Mouse (Mus musculus) neural tube, embryonic 13.5 days (tissue): ENCODE measurements around the gene Mthfs. TPM values are rescaled to one million over a fixed set of nuclear protein-coding genes. Genes with fewer than 3 reads are reported as not detected.
"Not testable (repeated sequence)": the region's sequence is repeated elsewhere in the genome, so short reads cannot be mapped to it uniquely, and the experiment has no call there.

Experiments
- ATAC-seq: fragments of 200-750 bp; cut with Nextera tagmentation; 2 replicates; pipeline ENCODE4 v1.8.0; 2017; ENCODE audit warnings: low read depth, mild to moderate bottlenecking, moderate TSS enrichment, moderate library complexity
- H3K27ac ChIP-seq: fragments of 300-500 bp; sonication (generic); replicated peaks from 2 replicates; pipeline ENCODE4 v1.5.1; 2015; ENCODE audit warnings: moderate library complexity, mild to moderate bottlenecking, inconsistent platforms
- H3K27me3 ChIP-seq: fragments of 300-500 bp; sonication (generic); 2 replicates; pipeline ENCODE4 v1.6.1; 2015; ENCODE audit warnings: mild to moderate bottlenecking, inconsistent platforms
- H3K36me3 ChIP-seq: fragments of 300-500 bp; sonication (generic); 2 replicates; pipeline ENCODE4 v1.6.1; 2015; ENCODE audit warnings: mild to moderate bottlenecking, inconsistent platforms
- H3K4me1 ChIP-seq: fragments of 300-500 bp; sonication (generic); replicated peaks from 2 replicates; pipeline ENCODE4 v1.6.1; 2015; ENCODE audit warnings: inconsistent platforms
- H3K4me2 ChIP-seq: fragments of 300-500 bp; sonication (generic); 2 replicates; pipeline ENCODE4 v1.6.1; 2015; ENCODE audit warnings: inconsistent platforms, mild to moderate bottlenecking, moderate library complexity
- H3K4me3 ChIP-seq: fragments of 300-500 bp; sonication (generic); 2 replicates; pipeline ENCODE4 v1.5.1; 2015; ENCODE audit warnings: mild to moderate bottlenecking, inconsistent platforms
- H3K9ac ChIP-seq: fragments of 300-500 bp; sonication (generic); 2 replicates; pipeline ENCODE4 v1.6.1; 2015; ENCODE audit warnings: moderate library complexity, mild to moderate bottlenecking, inconsistent platforms
- H3K9me3 ChIP-seq: fragments of 300-500 bp; sonication (generic); 2 replicates; pipeline ENCODE4 v1.6.1; 2016; ENCODE audit warnings: inconsistent platforms
- WGBS: fragments of 180-500 bp; shearing (Covaris S2); methylation state at CpG from one replicate; pipeline ENCODE4 v1.1.7; 2015; 5-methylcytosine and 5-hydroxymethylcytosine counted together
- polyA plus RNA-seq: library from polyadenylated mRNA; unstranded; fragments of >200 nt; fragmentation: Nextera tagmentation; extraction: Ambion mirVana; gene quantifications from 2 replicates; pipeline ENCODE4 v1.2.1, GENCODE M21; 2015

The Mthfs gene
- 13.8 and 19.0 TPM in 2 replicates for polyA plus RNA-seq

DNA sequence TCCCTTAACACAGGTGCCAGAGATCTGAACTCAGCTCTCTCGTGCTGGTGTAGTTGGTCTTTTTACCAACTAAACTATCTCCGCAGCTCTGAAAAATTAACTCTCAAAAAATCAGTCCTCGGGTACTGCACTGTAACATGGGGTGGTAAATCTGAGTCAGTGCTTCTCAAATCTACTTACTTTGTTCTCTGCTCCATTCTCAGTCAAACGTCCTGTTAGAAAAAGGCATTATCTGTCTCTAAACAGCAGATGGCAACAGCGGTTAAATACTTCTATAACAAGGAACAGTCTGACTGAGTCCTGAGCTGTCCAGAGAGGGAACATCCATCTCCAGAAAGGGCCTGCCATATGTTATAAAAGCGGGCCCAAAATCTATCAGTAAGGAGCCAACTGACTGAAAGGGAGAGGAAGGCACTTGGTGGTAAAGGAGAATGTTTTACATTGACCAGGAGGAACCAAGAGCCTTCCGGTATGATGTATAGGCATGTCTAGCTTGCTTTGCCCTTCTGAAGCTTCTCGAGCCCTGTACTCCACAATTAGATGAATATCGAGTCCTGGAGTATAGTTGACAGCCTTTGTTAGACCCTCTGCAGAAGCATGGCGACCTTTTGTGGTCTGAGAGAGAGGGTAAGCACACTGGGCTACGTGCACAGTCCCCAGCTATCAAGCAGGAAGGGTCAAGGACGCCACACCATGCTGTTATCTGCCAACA is at the start of gene Mthfs:
Mthfs (plus strand) TSS at position 324 of the 712 bp plus-strand sequence.
- H3K9me3 ChIP-seq, H3K36me3 ChIP-seq, H3K4me1 ChIP-seq, H3K27me3 ChIP-seq: not testable (repeated sequence)
- Histone ChIP-seq H3K4me3 (peak within 1 kb of the TSS; percentile 32), H3K27ac (peak within 1 kb of the TSS; percentile 84), H3K4me2 (peak within 1 kb of the TSS; percentile 53), H3K9ac (peak within 1 kb of the TSS; percentile 61; the same call in 1 of the 2 replicates)
- peak; percentile 89 for ATAC-seq
- WGBS = 27% methylated on average over 10 of the region's 12 CpGs

DNA sequence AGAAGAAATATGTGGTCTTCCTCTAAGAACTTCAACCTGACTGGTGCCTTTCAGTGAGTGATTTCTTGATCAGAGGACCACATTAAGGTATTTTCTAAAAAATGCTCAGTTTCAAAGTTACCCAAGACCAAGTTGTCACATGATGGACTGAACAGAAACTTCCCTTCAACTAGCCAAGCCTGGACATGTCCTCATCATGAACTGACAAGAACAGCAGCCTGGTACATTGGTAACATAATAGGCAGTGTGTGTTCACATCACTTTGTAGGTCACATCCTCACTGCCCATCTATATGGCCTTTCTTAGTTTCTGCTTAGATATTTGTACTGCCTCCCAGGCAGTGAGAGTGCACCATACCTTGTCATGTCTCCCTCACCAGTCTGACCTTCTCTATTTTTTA is 37.9 kb upstream of the Mthfs start:
- H3K4me3 ChIP-seq, H3K4me1 ChIP-seq, H3K9ac ChIP-seq, H3K9me3 ChIP-seq, H3K27me3 ChIP-seq, H3K27ac ChIP-seq, H3K36me3 ChIP-seq, ATAC-seq, H3K4me2 ChIP-seq: not testable (repeated sequence)

DNA sequence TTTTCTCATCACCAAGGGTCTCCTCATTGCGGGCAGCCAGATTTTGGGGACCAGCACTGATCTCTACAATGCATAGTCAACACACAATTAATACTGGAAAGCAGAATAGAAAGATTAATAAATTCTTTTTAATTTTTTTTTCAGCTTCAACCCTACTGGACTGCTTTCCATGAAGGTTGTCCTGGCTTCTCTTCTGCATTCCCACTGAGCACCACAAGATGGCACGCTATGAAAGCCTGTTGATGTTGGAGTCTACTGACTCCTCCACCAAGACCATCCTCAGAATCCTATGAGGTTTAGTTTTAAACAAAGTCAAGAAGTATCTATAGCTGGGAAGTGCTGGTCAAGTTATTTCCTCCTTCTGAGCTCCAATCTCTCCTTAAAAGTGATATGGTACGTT is 31.6 kb upstream of the Mthfs start:
- not testable (repeated sequence) for H3K4me2 ChIP-seq, H3K27me3 ChIP-seq, H3K4me1 ChIP-seq, ATAC-seq, H3K4me3 ChIP-seq, H3K27ac ChIP-seq, H3K36me3 ChIP-seq, H3K9ac ChIP-seq, H3K9me3 ChIP-seq
- WGBS = 45% methylated on average over 2 of the region's 3 CpGs

DNA sequence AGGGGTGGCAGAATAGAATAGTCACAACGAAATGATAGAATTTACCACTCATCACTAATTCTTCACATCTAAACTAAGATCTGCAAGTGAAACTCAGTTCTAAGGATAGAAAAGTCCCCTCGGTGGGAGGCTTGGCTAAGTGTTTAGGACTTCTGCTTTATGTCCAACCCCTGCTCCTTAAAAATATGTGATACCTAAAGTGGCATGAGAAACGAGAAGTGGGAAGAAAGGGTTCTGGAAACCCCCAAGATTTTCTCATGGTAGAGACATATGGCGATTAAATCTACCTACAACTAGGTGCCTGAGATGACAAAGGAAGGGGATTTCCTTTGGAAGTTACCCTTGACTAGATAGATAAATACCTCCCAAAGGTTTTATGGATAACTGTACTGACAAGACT is 31.0 kb upstream of the Mthfs start:
- H3K4me3 ChIP-seq, H3K9me3 ChIP-seq, H3K4me2 ChIP-seq, H3K27me3 ChIP-seq, H3K36me3 ChIP-seq, ATAC-seq, H3K9ac ChIP-seq, H3K27ac ChIP-seq, H3K4me1 ChIP-seq: not testable (repeated sequence)
- WGBS = 71% methylated on average over 4 of the region's 4 CpGs

DNA sequence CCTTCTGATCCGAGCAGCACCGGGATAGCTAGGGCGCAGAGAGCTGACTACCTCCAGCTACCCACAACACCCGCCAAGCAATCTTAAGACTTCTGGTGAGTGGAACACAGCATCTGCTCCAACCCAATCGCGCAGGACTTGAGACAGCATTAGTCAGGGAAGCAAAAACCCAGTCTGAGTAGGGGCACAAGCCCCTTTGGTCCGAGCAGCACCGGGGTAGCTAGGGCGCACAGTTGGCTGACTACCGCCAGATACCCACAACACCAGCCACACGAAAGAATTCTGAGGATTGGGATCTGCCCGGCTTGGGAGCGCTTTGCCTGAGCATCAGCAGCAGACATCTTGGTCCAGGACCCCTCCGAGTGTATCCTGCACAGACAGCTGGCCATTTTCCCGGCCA is 23.5 kb upstream of the Mthfs start:
- not testable (repeated sequence) for H3K4me2 ChIP-seq, H3K9ac ChIP-seq, H3K9me3 ChIP-seq, H3K36me3 ChIP-seq, H3K27me3 ChIP-seq, H3K4me3 ChIP-seq, H3K27ac ChIP-seq, H3K4me1 ChIP-seq, ATAC-seq
- 84% methylated on average over 15 of the region's 15 CpGs for WGBS

DNA sequence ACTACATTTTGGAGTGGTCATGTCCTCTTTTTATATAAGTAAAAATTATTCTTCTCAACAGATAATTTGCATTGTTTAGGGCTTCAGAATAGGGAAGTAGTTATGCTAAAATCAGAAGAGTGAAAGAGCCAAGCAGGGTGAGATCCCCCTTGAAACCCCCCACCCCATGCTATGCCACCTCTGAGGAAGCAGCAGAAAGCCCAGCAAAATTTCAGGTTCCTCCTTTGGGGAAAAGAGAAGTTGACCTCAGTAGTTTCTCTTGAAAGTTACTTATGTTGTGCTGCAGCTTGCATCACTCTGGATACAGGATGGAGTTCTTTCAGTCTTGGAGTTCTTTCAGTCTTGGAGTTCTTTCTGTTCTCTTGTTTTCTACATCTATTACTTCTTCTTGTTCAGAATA is 15.0 kb upstream of the Mthfs start:
- not testable (repeated sequence) for ATAC-seq, H3K9ac ChIP-seq

DNA sequence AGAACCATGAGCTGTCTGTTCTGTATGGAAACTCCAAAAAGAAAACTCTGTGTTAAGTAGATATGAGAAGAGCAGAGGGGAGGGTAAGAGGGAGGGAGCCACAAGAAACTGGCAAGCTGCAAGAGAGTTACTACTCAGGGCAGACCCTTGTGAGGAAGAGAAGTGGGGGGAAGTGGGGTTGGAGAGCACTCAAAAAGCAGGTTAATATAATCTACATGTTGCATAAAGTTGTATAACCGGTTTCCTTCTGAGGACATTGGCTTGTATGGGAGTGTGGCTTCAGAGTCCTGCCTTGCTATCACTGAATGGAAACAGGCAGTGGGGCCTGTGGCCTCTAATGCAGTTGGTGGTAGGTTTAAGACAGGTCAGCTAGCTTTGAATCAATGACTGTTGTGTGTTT is 13.0 kb upstream of the Mthfs start:
- H3K4me3 ChIP-seq, H3K4me2 ChIP-seq, H3K36me3 ChIP-seq, H3K9ac ChIP-seq, ATAC-seq, H3K27ac ChIP-seq, H3K9me3 ChIP-seq, H3K27me3 ChIP-seq, H3K4me1 ChIP-seq: not testable (repeated sequence)
- WGBS = 77% methylated on average over 1 of the region's 1 CpGs

More for the DNA sequence above, 15.0 kb upstream of the Mthfs start:
- H3K9me3 ChIP-seq, H3K4me3 ChIP-seq, H3K4me1 ChIP-seq, H3K27ac ChIP-seq, H3K4me2 ChIP-seq, H3K27me3 ChIP-seq, H3K36me3 ChIP-seq: not testable (repeated sequence)

DNA sequence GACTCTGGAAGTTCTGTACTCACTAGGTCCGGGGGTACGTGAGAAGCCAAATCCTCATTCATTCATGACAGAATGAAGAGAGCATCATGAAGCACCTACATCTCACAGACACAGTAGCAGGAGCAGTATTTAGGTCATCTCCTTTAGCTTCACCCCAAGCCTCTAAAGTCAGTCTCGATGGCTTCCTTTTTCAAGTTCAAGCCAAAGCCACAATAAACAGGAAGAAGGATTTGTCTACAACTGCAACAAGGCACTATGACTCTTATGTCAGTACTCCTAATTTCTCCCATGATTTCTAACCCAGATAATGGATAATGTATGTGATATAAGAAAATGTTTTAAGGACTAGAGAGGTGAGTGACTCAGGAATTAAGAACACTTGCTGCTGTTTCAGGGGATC is 12.1 kb upstream of the Mthfs start:
- H3K36me3 ChIP-seq, H3K4me1 ChIP-seq, ATAC-seq, H3K4me2 ChIP-seq, H3K27me3 ChIP-seq, H3K4me3 ChIP-seq, H3K9me3 ChIP-seq, H3K27ac ChIP-seq, H3K9ac ChIP-seq: not testable (repeated sequence)
- 94% methylated on average over 3 of the region's 3 CpGs for WGBS

DNA sequence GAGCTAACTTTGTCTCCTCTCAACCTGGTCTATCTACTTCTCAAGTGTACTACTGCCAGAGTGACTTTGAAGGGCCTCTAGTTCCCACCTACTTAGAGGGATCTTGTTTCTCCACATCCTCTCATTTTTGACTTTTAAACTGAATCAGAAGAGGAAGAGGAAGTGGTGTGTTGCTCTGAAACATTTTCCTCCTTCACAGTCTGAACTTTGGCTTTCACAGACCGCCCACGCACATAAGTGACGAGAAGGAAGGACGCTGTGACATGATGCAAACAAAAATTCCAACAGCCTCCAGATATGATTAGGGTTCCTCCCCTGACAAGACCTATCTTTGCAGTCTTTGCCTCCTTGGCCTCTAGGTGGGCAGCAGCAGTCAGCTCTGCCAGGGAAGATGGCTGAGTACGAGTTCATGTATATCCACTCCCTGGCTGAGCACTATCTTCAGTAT is 11.5 kb upstream of the Mthfs start, which contains the start of the genes Bcl2a1b and Gm29094:
Bcl2a1b (plus strand) TSS at position 241 of the 448 bp plus-strand sequence.
Gm29094 (plus strand) TSS at position 411 of the 448 bp plus-strand sequence.
- H3K4me3 ChIP-seq, ATAC-seq, H3K9ac ChIP-seq, H3K27ac ChIP-seq, H3K36me3 ChIP-seq, H3K9me3 ChIP-seq, H3K4me2 ChIP-seq, H3K27me3 ChIP-seq, H3K4me1 ChIP-seq: not testable (repeated sequence)
- WGBS = 95% methylated on average over 5 of the region's 5 CpGs

DNA sequence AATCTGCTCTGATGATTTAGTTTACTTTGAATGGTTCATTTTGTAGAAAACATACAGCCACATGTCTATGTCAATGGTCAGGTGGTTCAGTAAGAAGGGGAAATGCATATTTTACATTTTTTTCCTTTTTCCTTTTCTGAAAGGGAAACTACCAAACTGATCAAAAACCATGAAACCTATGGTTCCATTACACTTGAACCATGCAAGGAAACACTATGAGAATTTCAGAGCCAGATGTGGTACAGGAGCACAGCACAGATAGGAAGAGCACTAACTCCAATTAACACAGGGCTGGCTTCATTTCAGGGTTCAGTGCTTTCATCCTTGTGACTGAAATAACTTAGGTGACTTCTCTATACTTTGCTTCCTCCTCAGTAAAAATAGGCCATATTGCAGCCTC is 8.2 kb upstream of the Mthfs start:
- H3K27me3 ChIP-seq, H3K9me3 ChIP-seq, H3K36me3 ChIP-seq, H3K27ac ChIP-seq, H3K4me2 ChIP-seq, H3K4me3 ChIP-seq, H3K4me1 ChIP-seq, H3K9ac ChIP-seq, ATAC-seq: not testable (repeated sequence)

DNA sequence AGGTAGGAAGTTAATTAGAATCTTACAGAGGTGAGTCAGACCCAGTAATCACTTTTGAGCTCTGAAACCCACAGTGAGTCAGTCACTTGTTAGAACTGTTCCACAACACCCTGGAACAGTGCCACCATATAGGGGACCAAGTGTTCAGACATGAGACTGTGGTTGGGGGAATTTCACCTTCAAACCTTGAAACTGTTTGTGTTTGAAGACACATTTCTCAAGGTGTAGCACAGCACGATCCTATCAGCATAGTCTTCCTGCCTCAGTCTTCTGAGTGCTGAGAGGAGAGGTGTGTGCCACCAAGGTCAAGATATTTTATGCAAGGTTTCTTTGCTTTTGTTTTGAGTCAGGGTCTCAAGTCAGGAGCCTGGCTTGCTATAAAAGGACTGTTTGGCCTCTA is 1.5 kb upstream of the Mthfs start:
- 88% methylated on average over 1 of the region's 1 CpGs for WGBS
- not testable (repeated sequence) for ATAC-seq, H3K4me2 ChIP-seq, H3K36me3 ChIP-seq, H3K27ac ChIP-seq, H3K9ac ChIP-seq, H3K4me1 ChIP-seq, H3K27me3 ChIP-seq, H3K4me3 ChIP-seq, H3K9me3 ChIP-seq

DNA sequence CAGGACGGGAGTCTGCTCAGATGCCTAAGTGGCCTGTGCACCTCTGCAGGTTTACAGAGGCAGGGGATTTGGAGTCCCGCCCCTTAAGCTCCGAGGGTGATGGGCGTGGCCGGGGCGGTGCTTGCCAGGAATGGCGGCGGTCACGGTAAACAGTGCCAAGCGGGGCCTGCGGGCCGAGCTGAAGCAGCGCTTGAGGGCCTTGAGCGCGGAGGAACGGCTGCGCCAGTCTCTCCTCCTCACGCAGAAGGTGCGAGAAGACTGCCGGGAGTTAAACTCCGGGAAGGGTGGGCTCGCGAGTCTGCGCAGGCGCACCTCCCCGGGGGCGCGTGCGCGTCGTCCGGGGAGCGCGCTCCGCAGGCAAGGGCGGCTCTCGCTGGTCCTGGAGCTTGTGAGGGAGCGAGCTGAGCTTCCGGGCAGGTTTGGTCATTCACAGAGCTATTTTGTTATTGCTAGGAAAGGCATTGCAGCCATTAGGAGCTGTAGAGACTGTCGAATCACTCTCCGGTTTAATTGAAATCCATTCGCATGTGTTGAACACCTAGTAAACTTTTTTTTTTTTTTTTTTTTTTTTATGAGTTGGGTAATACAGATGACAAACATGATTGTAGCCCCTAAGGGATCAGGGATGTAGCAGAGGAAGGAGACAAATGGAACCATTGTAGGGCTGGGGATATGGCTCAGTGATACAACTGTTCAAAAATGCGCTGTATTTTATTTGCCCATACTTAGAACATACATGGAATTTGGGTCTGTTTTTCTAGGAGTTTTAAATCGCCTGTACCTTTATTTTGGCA is 786 bp downstream of the Mthfs start:
- H3K9me3 ChIP-seq, H3K36me3 ChIP-seq, H3K27me3 ChIP-seq, H3K4me1 ChIP-seq: not testable (repeated sequence)
- peak overlapping the region; percentile 72 for H3K27ac ChIP-seq
- H3K4me2 ChIP-seq = peak overlapping the region; percentile 51
- peak overlapping the region; percentile 26; the same call in 1 of the 2 replicates for H3K9ac ChIP-seq
- H3K4me3 ChIP-seq = peak overlapping the region; percentile 32
- ATAC-seq = peak; percentile 97
- WGBS = 6% methylated on average over 12 of the region's 44 CpGs
